Mouse (Mus musculus) forelimb bud, embryonic 11.5 days (tissue): ENCODE measurements around the gene H2afv.

Source experiments
- DNase-seq: peaks from one replicate; pipeline ENCODE4 v3.0.0-alpha.2; 2012; ENCODE audit warnings: low read depth, low spot score

The H2afv gene

DNA sequence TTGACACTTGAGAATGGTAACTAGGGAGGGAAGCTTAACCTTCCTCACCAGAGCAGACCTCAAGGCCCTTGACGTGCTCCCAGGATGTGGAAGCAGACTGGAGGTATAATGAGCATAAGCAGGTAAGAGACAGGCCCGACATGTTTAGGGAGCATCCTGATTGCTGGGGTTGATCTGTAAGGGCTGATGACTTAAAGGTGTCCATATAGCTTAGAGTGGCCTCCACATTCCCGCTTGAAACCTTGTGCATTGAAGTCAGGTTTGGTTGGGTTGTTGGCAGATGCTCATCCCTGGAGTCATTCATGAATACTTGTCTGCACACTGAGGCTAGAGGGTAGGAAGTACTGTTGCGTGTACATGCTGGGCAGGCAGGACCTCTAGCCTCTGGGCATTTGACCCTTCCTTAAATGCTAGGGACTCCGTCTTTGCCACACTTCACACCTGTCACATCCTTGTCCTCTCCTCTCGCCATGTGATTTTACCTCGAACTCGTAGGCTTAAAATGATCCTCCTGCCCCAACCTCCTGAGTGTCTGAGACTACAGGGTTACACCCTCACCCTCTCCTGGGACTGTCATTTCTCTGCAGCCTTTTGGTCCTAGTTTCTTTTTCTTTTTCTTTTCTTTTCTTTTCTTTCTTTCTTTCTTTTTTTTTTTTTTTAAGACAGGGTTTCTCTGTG, 53.7 kb downstream of the H2afv start:
- no peak for DNase-seq

DNA sequence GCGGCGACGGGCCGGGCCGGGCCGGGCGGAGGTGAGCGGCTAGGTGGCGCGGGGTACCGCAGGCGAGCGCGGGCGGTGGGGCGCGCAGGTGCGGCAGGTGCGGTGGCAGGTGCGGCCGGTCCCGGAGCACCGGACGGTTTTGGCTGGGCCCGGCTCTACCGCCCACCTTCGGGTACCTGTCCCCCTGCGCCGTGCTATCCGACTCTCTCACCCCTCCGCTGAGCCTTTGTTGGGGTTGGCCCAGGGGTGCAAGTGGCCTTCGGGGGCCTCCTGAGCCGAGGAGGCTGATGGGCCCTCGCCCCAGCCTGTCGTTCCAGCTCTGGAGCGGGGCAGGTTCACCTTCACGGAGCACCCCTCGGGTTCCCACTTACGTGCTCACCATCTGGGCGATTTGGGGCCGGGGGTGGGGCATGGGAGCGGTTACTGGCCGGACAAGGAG, 54.7 kb downstream of the H2afv start:
- DNase-seq = no peak

DNA sequence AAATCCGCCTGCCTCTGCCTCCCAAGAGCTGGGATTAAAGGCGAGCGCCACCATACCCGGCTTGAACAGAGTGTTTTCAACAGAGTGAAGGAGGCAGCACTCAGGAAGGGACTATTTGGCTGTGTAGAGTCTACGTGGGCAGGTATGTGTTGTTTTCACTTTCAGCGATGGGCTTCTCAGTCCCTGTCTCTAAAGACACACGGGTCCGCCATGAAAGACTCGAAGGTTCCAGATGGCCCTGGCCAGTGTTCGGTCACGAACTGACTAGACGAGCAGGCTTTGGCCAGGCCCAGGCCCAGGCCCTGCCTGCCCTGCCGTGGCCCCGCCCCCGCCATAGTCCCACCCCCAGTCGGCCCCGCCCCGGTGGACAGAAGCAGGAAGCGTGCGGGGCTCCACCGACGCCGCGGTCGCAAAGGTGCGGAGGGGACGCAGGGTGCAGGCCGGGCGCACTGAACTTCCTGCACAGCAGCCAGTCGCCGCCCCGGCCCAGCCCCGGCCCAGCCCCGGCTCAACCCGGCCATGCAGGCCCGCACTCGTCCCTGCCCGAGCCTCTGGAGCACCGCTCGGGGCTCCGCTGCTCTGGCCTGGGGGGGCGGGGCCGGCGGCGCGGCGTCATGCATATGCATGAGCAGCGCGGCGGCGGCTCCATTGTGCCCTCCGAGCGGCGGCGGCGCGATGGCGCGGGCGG, 55.4 kb downstream of the H2afv start, which contains the start of gene Zmiz2:
Gene Zmiz2 (plus strand): TSS at position 349 of the 688 bp plus-strand sequence.
- peak; percentile 83 for DNase-seq

DNA sequence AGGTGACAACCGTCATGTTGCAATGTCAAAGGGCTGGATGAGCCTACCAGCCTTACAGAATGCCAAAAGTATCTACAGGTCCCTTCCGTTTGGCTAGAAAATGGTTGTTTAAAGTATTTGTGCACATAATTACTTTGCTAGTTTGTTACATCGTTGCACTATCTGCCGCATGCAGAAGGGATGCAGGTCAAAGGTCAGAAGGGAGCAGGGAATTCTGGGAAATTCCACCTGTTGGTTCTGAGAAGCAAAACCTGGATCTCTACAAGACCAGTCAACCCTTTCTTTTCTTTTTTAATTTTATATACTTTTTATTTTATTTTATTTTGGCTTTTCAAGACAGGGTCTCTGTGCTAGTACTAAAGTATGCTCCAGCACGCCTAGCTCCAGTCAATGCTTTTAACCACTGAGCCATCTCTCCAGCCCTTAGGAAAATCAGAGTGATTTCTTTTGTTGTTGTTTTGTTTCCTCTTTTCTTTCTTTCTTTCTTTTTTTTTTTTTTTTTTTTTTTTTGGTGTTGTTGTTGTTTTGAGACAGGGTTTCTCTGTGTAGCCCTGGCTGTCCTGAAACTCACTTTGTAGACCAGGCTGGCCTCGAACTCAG, 56.0 kb downstream of the H2afv start:
- DNase-seq = no peak

DNA sequence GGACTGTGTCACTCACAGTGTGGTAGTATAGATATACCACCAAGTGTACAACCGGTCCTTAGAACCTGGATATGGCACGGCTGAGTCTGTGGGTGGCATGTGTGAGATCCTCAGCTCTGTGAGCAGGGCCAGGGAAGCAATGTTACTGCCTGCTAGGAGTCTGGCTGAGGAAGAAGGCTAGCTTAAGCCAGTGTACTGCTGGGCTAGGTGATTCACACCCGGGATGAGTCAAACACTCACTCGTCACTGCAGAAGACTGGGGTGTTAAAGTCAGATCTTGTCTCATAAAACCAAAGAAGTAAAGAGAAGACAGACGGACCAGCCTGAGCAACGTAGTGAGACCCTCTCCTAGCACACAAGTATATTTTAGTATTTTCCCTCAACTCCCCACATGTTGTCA, 63.3 kb downstream of the H2afv start:
- DNase-seq = no peak
